Mouse (Mus musculus) layer of hippocampus, adult 9-10 months (tissue): ENCODE results near the gene Sp1.

Experiments
- DNase-seq: peaks from one replicate; pipeline ENCODE4 v3.0.0; 2022; ENCODE audit warnings: low spot score

The Sp1 gene

DNA sequence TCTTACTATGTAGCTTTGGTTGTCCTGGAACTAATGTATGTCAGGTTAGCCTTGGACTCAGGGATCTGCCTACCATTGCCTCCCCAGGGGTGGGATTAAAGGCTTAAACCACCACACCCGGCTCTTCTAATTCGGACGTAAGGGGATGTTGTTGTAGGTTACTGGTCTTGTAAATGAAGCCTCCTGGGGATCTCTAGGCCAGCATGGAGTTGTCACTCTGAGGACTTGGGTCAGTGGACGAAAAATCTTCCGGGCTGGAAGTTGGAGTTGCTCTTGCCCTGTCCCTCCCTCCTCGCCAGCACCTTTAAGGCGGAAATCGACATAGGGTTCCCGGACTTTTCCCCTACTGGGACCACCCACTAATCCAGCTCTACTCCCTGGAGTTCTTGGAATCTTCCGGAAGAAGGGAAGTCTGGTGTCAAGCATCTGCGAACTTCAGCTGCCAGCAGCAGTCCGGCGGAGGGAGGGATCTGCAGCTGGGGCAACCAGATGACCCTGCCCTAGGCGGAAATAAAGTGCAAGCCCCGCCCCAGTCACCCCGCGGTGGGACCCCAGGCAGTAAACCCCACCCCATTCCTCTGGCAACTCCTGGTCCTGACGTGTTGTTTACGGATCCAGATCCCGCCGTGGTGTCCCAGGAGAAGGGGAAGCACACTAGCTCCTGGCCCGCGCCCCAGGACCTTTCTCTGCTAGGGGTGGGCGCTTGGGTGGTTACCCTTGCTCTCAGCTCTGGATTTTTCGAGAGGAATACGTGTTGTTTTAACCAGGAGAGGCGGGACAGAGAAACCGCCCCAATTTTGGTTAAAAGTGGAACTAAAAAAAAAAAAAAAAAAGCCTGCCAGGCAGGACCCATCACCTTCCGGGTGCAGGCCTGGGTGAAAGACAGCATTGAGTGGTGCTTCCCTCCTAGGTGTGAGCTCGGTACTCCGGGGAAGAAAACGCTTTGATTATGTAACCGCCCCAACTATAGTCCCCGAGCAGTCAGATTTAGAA lies 6.4 kb upstream of the Sp1 start:
- DNase-seq: no peak

DNA sequence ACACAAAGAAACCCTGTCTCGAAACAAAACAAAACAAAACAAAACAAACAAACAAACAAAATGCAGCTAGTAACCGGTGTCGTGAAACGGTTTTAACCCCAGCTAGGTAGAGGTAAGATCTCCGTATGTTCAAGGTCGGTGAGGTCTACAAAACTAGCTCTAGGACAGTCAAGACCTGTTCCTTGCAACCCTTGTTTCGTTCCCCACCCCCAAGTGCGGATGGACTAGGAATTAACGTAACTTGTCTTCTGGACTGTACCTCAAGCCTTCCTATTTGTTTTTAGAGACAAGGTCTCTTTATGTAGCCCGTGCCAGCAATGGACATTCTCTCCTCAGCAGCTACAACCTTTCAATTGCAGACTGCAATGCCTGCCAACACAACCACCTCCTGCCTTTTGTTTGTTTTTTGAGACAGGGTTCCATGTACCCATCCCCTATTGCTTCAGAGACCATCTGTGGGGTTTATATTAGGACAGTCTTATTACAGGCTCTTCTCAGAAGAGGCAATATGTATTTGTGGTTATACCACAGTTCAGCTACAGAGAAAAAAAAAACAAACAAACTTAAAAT lies 5.4 kb upstream of the Sp1 start:
- DNase-seq: no peak

DNA sequence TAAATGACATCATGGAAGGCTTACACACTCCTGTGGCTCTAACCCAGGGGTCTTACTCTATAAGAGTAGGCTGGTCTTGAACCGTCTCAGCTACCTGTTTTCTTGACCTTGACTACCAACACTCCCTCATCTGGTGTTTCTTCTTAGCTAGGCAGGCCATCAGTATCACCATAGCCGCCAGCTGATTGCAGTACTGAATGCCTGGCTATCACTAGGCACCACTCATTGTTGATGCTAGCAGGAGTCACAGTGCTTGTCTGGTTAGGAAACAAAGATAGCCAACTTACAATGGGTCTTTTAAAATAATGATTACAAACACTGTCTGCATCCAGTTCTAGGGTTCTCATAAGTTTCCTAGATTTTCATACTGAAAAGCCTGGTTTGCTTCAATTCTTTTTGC lies 4.7 kb upstream of the Sp1 start:
- no peak for DNase-seq

DNA sequence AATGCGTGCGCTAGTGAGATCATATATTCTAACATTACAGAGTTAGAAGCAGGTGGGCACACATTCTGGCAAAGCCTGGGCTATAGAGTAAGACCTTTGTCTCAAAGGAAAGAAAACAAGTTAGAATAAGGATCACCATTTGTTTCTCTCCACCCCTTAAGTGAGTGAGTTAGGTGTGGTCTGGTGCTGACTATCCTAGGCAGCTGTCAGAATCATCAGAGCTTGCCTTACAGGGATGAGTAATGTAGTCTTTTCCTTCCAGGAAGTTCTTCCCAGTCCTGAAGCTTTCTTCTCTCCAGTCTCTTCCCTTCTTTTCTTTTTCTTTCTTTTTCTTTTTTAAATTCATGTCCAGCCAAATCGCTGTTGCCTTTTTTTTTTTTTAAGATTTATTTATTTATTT lies 3.7 kb upstream of the Sp1 start:
- no peak for DNase-seq

GRCm38 (mm10) chr15:102404608-102405488 lies 1.1 kb upstream of the Sp1 start:
- DNase-seq: peak; percentile 82

GRCm38 (mm10) chr15:102406196-102406911 lies 411 bp downstream of the Sp1 start:
- no peak for DNase-seq

DNA sequence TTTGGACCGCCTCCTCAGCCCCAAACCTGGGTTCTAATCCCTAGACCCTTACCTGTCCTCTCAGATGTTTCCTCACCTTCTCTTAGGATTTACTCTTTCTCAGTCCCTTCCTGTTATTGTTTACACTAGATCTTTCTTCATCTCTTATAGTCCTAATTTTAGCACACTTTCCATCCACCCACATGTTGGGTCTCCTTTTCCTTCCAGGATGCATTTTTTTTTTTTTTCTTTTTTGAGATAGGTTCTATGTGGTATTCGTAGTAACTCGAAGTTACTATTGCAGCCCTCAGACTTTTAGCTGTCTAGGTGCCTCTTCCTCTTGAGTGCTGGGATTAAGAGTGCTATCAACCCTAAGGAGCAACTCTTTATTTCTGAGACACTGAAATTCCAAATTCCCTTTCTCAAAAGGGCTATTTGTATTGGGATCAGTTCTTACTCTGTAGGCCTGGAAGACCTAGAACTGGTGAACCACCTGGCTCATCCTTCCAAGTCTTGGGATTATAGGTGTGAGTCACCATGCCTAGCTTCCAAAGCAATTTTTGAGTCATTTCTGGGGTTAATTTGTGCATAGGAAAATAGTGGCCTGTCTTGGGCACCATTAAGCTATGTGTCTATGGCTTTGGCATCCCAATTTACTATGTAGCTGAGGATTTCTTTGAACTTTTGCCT lies 1.1 kb downstream of the Sp1 start:
- no peak for DNase-seq

GRCm38 (mm10) chr15:102407681-102408557 lies 2.0 kb downstream of the Sp1 start:
- DNase-seq: no peak

GRCm38 (mm10) chr15:102408558-102409130 lies 2.7 kb downstream of the Sp1 start:
- DNase-seq: no peak

- DNase-seq: no peak
Measured at GRCm38 (mm10) chr15:102409286-102409685, 3.3 kb downstream of the Sp1 start.

GRCm38 (mm10) chr15:102411077-102411476 lies 5.1 kb downstream of the Sp1 start:
- DNase-seq: no peak

DNA sequence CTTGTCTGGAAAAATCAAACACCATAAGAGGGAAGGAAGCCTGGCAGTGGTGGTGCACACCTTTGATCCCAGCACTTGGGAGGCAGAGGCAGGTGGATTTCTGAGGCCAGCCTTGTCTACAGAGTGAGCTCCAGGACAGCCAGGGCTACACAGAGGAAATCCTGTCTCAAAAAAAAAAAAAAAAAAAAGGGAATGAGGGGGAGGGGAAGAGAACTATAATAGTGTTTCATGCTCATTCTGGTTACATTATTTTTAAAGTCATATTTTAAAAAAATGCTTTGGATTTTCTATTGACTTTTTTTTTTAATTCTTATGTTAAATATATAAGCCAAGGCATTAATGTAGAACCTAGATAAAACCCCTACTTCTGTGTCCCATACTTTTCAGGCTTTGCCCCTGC lies 7.7 kb downstream of the Sp1 start:
- DNase-seq: no peak

- no peak for DNase-seq
Measured at GRCm38 (mm10) chr15:102417524-102417923, 11.6 kb downstream of the Sp1 start.

GRCm38 (mm10) chr15:102420986-102421385 lies 15.0 kb downstream of the Sp1 start:
- DNase-seq: no peak

DNA sequence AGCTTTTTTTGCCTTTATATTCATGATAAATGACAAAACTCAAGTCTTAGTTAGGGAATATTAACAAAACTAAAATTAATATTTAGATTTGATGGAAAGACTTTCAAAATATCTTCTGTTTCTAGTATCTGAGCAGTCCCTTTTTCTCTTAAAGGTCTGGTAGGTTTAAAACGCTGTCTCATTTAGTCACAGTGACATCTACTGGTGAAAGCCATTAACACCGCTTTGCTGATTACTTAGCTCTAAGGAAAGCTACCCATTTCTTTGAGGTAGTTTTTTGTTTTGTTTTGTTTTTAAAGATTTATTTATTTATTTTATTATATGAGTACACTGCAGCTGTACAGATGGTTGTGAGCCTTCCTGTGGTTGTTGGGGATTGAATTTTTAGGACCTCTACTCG lies 15.5 kb downstream of the Sp1 start:
- no peak for DNase-seq

- DNase-seq: no peak
Measured at GRCm38 (mm10) chr15:102423602-102424240, 17.8 kb downstream of the Sp1 start.

DNA sequence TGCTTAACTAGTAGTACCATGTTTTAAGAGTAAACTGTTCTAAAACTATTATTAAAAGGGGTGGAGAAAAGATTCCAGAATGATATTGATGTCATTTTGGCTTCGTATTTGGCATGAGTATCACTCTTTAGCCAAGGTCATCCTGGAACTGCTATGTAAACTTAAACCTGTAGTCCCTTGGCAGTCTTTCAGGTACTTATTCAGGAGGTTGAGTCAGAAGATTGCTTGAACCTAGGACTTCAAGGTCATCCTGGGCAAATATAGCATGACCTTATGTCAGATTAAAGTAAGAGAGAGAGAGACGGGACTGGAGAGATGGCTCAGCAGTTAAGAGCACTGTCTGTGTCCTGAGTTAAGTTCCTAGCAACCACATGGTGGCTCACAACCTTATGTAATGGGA lies 18.7 kb downstream of the Sp1 start:
- DNase-seq: no peak

- no peak for DNase-seq
Measured at GRCm38 (mm10) chr15:102426963-102427362, 21.0 kb downstream of the Sp1 start.

DNA sequence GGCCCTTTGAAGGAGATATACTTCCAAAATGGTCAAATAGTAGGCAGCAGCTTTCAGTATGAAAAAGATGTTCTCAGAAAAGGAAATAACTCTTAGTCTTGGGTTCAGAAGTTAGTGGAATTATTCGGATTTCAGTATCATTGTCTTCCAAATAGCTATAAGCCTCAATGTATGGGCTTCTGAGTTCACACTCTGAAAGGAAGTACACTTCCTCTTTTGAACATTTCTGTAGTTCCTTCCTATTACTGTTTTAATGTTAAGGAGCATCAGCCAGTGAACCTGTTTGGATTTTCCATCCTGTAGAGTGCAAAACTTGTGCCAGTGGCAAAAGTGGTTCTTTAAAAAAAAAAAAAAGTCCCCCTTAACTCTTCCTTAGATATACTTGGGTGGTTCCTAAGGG lies 26.1 kb downstream of the Sp1 start:
- DNase-seq: no peak
